Mouse (Mus musculus) kidney, adult 2 months (tissue): ENCODE data around the gene Plekho2. TPM values are rescaled to one million over a fixed set of nuclear protein-coding genes. Genes with fewer than 3 reads are reported as not detected.

Experiments used
- DNase-seq: peaks from one replicate; pipeline ENCODE4 v3.0.0; 2021
- H3K27ac ChIP-seq: fragments of 200-500 bp; 2 replicates; pipeline ENCODE4 v1.5.1; 2012; ENCODE audit warnings: low read depth, low read length, control low read depth, inconsistent platforms; ENCODE audit not compliant: insufficient read depth
- H3K27me3 ChIP-seq: fragments of 200-500 bp; replicated peaks from 2 replicates; pipeline ENCODE4 v1.6.1; 2012; ENCODE audit warnings: mild to moderate bottlenecking, moderate library complexity, low read length, inconsistent platforms; ENCODE audit not compliant: control insufficient read depth, insufficient read depth
- H3K36me3 ChIP-seq: fragments of 200-500 bp; 2 replicates; pipeline ENCODE4 v1.6.1; 2012; ENCODE audit warnings: mild to moderate bottlenecking, moderate library complexity, low read length, inconsistent platforms; ENCODE audit not compliant: control insufficient read depth, insufficient read depth
- H3K4me1 ChIP-seq: fragments of 200-500 bp; 2 replicates; pipeline ENCODE4 v1.6.1; 2011; ENCODE audit warnings: low read length; ENCODE audit not compliant: control insufficient read depth, insufficient read depth
- H3K4me3 ChIP-seq: fragments of 200-500 bp; 2 replicates; pipeline ENCODE4 v1.5.1; 2011; ENCODE audit warnings: mild to moderate bottlenecking, low read depth, low read length, control low read depth; ENCODE audit not compliant: insufficient read depth
- CTCF ChIP-seq: fragments of 200-500 bp; conservative IDR thresholded peaks from 2 replicates; pipeline ENCODE4 v1.5.1; 2011; ENCODE audit warnings: low read depth, mild to moderate bottlenecking, control low read depth, low read length, moderate library complexity, mixed read lengths; ENCODE audit not compliant: insufficient read depth, insufficient read length
- POLR2A ChIP-seq: fragments of 200-500 bp; IDR thresholded peaks from one replicate; pipeline ENCODE4 v1.6.1; 2011; ENCODE audit warnings: low read depth, low read length, control low read depth
- WGBS: fragments of 180-500 bp; shearing (Covaris S2); methylation state at CpG from one replicate; pipeline ENCODE4 v1.1.7; 2018; 5-methylcytosine and 5-hydroxymethylcytosine counted together
- polyA plus RNA-seq: library from polyadenylated mRNA; depleted of rRNA; stranded (reverse); fragments of >200 nt; gene quantifications from 2 replicates; pipeline ENCODE4 v1.2.3, GENCODE M21; 2012

Plekho2 gene
- polyA plus RNA-seq, 1 experiment, result 10.4 TPM

- Histone ChIP-seq H3K36me3 (no peaks in the 10 kb centered on the region), H3K4me3 (no peak overlapping the region), H3K27ac (no peak overlapping the region), H3K27me3 (no peaks in the 10 kb centered on the region), H3K4me1 (no peaks in the 10 kb centered on the region)
- TF ChIP-seq CTCF (no peak), POLR2A (no peak)
- no peak for DNase-seq
- WGBS, result 79% methylated on average over 8 of the region's 8 CpGs
Observed at GRCm38 (mm10) chr9:65529659-65530058, 50.2 kb downstream of the Plekho2 start.

GRCm38 (mm10) chr9:65528417-65529038 is 51.3 kb downstream of the Plekho2 start:
- TF ChIP-seq CTCF (no peak), POLR2A (no peak)
- no peaks in the 10 kb centered on the region for H3K27me3 ChIP-seq
- no peak overlapping the region for H3K4me3 ChIP-seq
- H3K27ac ChIP-seq, result no peak overlapping the region
- no peak for DNase-seq
- no peaks in the 10 kb centered on the region for H3K4me1 ChIP-seq
- H3K36me3 ChIP-seq, result no peaks in the 10 kb centered on the region
- WGBS, result 77% methylated on average over 6 of the region's 6 CpGs

- H3K27me3 ChIP-seq, result no peaks in the 10 kb centered on the region
- H3K27ac ChIP-seq, result no peak overlapping the region
- no peak overlapping the region for H3K4me3 ChIP-seq
- TF ChIP-seq CTCF (no peak), POLR2A (no peak)
- DNase-seq, result no peak
- no peaks in the 10 kb centered on the region for H3K36me3 ChIP-seq
- no peaks in the 10 kb centered on the region for H3K4me1 ChIP-seq
- 83% methylated on average over 10 of the region's 10 CpGs for WGBS
Observed at GRCm38 (mm10) chr9:65525445-65526195, 54.2 kb downstream of the Plekho2 start.

- WGBS, result 24% methylated on average over 14 of the region's 14 CpGs
Observed at GRCm38 (mm10) chr9:65523611-65524364, 56.1 kb downstream of the Plekho2 start.

GRCm38 (mm10) chr9:65520505-65520876 is 59.3 kb downstream of the Plekho2 start:
- no peaks in the 10 kb centered on the region for H3K4me1 ChIP-seq
- DNase-seq, result no peak
- H3K27me3 ChIP-seq, result no peaks in the 10 kb centered on the region; the same call in 1 of the 2 replicates
- no peak overlapping the region for H3K27ac ChIP-seq
- H3K36me3 ChIP-seq, result no peaks in the 10 kb centered on the region
- WGBS, result 19% methylated on average over 11 of the region's 11 CpGs
- H3K4me3 ChIP-seq, result no peak overlapping the region
- TF ChIP-seq POLR2A, result no peak
- no peak for TF ChIP-seq CTCF

More at GRCm38 (mm10) chr9:65523611-65524364, 56.1 kb downstream of the Plekho2 start:
- DNase-seq, result peak; percentile 88
- TF ChIP-seq CTCF (peak; percentile 98), POLR2A (no peak)
- Histone ChIP-seq H3K36me3 (no peaks in the 10 kb centered on the region), H3K27me3 (no peaks in the 10 kb centered on the region; the same call in 1 of the 2 replicates), H3K27ac (no peak overlapping the region), H3K4me3 (no peak overlapping the region), H3K4me1 (no peaks in the 10 kb centered on the region)

- 9% methylated on average over 25 of the region's 25 CpGs for WGBS
- Histone ChIP-seq H3K36me3 (no peaks in the 10 kb centered on the region), H3K27me3 (no peaks in the 10 kb centered on the region; the same call in 1 of the 2 replicates), H3K27ac (no peak within 1 kb of the TSS), H3K4me1 (no peaks in the 10 kb centered on the region), H3K4me3 (no peak within 1 kb of the TSS)
- TF ChIP-seq CTCF, result no peak
- TF ChIP-seq POLR2A, result no peak
- DNase-seq, result no peak
Observed at GRCm38 (mm10) chr9:65519807-65520504, 59.9 kb downstream of the Plekho2 start, which contains the start of gene Ankdd1a. Ankdd1a (minus strand) TSS chr9:65520193.
